Comparison of ENCODE assay signal across 9 mouse cellular contexts in genomic region chr4:114648532-114649074, GRCm38 (mm10).
DNase-seq lines count a peak whose midpoint lies in the region; ATAC-seq and TF ChIP-seq lines count a peak whose summit lies in the region.
"Had no signal": no experiment of that assay in that cellular context is flagged by ENCODE, and none has a peak within 500 bp of the region (broad histone marks: within the 10 kb centered on the region; RNA-seq: fewer than 3 reads in every experiment).

No protein-coding gene starts in this region.

- H3K4me3 ChIP-seq in heart, embryonic 10.5 days: peak overlapping the region; percentile 29
- H3K4me3 ChIP-seq in heart, adult 2 months: no peak overlapping the region
- no peak overlapping the region for H3K4me3 ChIP-seq in hindbrain, postnatal 0 days (ENCODE audit: low read length)
- H3K4me3 ChIP-seq in midbrain, postnatal 0 days (ENCODE audit: low read depth, low read length): peak overlapping the region; percentile 8; the same call in 1 of the 2 replicates

- peak overlapping the region; percentile 38 for H3K4me2 ChIP-seq in hindbrain, postnatal 0 days (ENCODE audit: low read depth, low read length)
- H3K4me2 ChIP-seq in midbrain, postnatal 0 days (ENCODE audit: low read depth, low read length, poor library complexity, severe bottlenecking): peak overlapping the region; percentile 42

- TF ChIP-seq POLR2A in heart, adult 2 months (IDR thresholded peaks at IDR 0.05; ENCODE audit: insufficient read depth, low read depth, low read length): no peak

- H3K9me3 ChIP-seq in heart, embryonic 10.5 days: no peaks in the 10 kb centered on the region
- no peaks in the 10 kb centered on the region for H3K9me3 ChIP-seq in hindbrain, postnatal 0 days (ENCODE audit: low read length)
- H3K9me3 ChIP-seq in midbrain, postnatal 0 days (ENCODE audit: low read length): no peaks in the 10 kb centered on the region

- no peaks in the 10 kb centered on the region for H3K79me2 ChIP-seq in heart, adult 2 months (replicated peaks; ENCODE audit: control insufficient read depth, insufficient read depth, low read length)

- intact Hi-C loops in heart, adult 2 months (cut with DNase I): no loop called here

- TF ChIP-seq EP300 in heart, adult 2 months (IDR thresholded peaks at IDR 0.05; ENCODE audit: insufficient read depth, low read depth, low read length): no peak

- H3K27me3 ChIP-seq in heart, embryonic 10.5 days (ENCODE audit: insufficient read depth, poor library complexity, severe bottlenecking): peaks cover 71% of the 10 kb centered on the region
- no peaks in the 10 kb centered on the region for H3K27me3 ChIP-seq in heart, adult 2 months (ENCODE audit: control insufficient read depth, insufficient read depth, low read length)
- H3K27me3 ChIP-seq in hindbrain, postnatal 0 days (ENCODE audit: insufficient read depth, low read length): 0 out of 2 replicates have a peak, but pooled peaks cover 4% of the 10 kb centered on the region
- H3K27me3 ChIP-seq in midbrain, postnatal 0 days (ENCODE audit: insufficient read depth, low read length): peaks cover 12% of the 10 kb centered on the region

- ATAC-seq in hindbrain, postnatal 0 days: peak; percentile 13; the same call in 1 of the 2 replicates
- peak; percentile 55; the same call in 1 of the 2 replicates for ATAC-seq in midbrain, postnatal 0 days (ENCODE audit: low FRiP score)
- ATAC-seq in monocyte, adult 5-6 weeks (replicated peaks; ENCODE audit: insufficient number of reproducible peaks, low FRiP score, low TSS enrichment, poor library complexity, severe bottlenecking): no peak

- H3K9ac ChIP-seq in heart, adult 2 months (ENCODE audit: low read depth, low read length): no peak overlapping the region
- H3K9ac ChIP-seq in hindbrain, postnatal 0 days (replicated peaks; ENCODE audit: low read length): no peak overlapping the region
- no peak overlapping the region for H3K9ac ChIP-seq in midbrain, postnatal 0 days (replicated peaks; ENCODE audit: low read length, poor library complexity, severe bottlenecking)

- H3K27ac ChIP-seq in heart, embryonic 10.5 days: no peak overlapping the region
- no peak overlapping the region for H3K27ac ChIP-seq in heart, adult 2 months
- no peak overlapping the region for H3K27ac ChIP-seq in hindbrain, postnatal 0 days
- H3K27ac ChIP-seq in midbrain, postnatal 0 days (ENCODE audit: low read depth, low read length): no peak overlapping the region

- 8% methylated on average over 28 of the region's 28 CpGs for WGBS in heart, embryonic 10.5 days
- WGBS in heart, adult 2 months: 36% methylated on average over 28 of the region's 28 CpGs
- WGBS in hindbrain, postnatal 0 days: 17% methylated on average over 28 of the region's 28 CpGs
- WGBS in midbrain, postnatal 0 days: 12% methylated on average over 28 of the region's 28 CpGs

- DNase-seq in heart, embryonic 10.5 days (ENCODE audit: low spot score): no peak
- no peak for DNase-seq in heart, adult 2 months
- DNase-seq in embryo, embryonic 11 days: peak; percentile 81
- DNase-seq in hindbrain, postnatal 0 days (ENCODE audit: low spot score): no peak
- DNase-seq in midbrain, postnatal 0 days (ENCODE audit: low spot score): no peak
- no peak for DNase-seq in adrenal gland, adult 18-20 months (ENCODE audit: low spot score in 2 of 2)
- no peak for DNase-seq in thymus, postnatal 36 days
- DNase-seq: adrenal gland, postnatal 10 days had no signal

- peaks cover 21% of the 10 kb centered on the region for H3K4me1 ChIP-seq in heart, embryonic 10.5 days
- no peaks in the 10 kb centered on the region for H3K4me1 ChIP-seq in heart, adult 2 months (ENCODE audit: control insufficient read depth, insufficient read depth, low read length)
- H3K4me1 ChIP-seq in hindbrain, postnatal 0 days (ENCODE audit: insufficient read depth, low read length): no peaks in the 10 kb centered on the region
- H3K4me1 ChIP-seq in midbrain, postnatal 0 days (ENCODE audit: insufficient read depth, low read length): no peaks in the 10 kb centered on the region

- H3K36me3 ChIP-seq in heart, embryonic 10.5 days: no peaks in the 10 kb centered on the region
- H3K36me3 ChIP-seq in heart, adult 2 months (ENCODE audit: control insufficient read depth, insufficient read depth, low read length): no peaks in the 10 kb centered on the region
- H3K36me3 ChIP-seq in hindbrain, postnatal 0 days (ENCODE audit: insufficient read depth, low read length): no peaks in the 10 kb centered on the region
- no peaks in the 10 kb centered on the region for H3K36me3 ChIP-seq in midbrain, postnatal 0 days (ENCODE audit: insufficient read depth, low read length)

- TF ChIP-seq CTCF in heart, adult 2 months (IDR thresholded peaks at IDR 0.05): no peak
- TF ChIP-seq CTCF in hindbrain, postnatal 0 days (IDR thresholded peaks at IDR 0.05; ENCODE audit: low read depth): peak; percentile 28; the same call in 1 of the 2 replicates
- TF ChIP-seq CTCF in midbrain, postnatal 0 days (IDR thresholded peaks at IDR 0.05): peak; percentile 18; the same call in 1 of the 2 replicates

Comparison
In these comparisons a context has a peak if more than half of its experiments do, and no peak if none do; other contexts are left out.
1. H3K4me3 ChIP-seq: peak in heart, embryonic 10.5 days (single experiment) and midbrain, postnatal 0 days (single experiment); none in heart, adult 2 months (single experiment) and hindbrain, postnatal 0 days (single experiment).